Mouse (Mus musculus): ENCODE data around the gene Babam2.

DNA sequence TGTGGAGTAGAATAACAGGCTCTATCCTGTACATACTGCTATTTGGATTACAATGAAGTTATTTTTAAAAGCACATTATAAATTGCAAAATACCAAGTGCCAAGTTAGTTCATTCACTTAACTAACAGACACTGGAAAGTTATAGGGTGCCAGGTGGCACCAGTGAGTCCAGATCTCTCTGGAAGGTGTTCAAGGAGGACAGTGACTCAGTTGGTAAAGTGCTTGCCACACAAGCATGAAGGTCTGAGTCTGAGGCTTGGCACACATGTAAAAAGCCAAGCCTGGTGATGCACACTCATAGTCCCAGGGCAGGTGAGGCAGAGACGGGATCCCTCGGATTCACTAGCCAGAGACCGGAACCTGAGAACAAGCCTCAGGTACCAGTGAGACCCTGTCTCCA lies 375.4 kb downstream of the Babam2 start:
- TF ChIP-seq CTCF (IDR thresholded peaks at IDR 0.05; ENCODE audit: extremely low read depth, insufficient read length, insufficient replicate concordance, low read depth, low read length) (no peak), POLR2A (IDR thresholded peaks at IDR 0.05; ENCODE audit: low read depth, low read length) (no peak)

Data from small intestine, adult 2 months (tissue).